10 mouse cellular contexts compared by ENCODE assay signal in the genomic region with DNA sequence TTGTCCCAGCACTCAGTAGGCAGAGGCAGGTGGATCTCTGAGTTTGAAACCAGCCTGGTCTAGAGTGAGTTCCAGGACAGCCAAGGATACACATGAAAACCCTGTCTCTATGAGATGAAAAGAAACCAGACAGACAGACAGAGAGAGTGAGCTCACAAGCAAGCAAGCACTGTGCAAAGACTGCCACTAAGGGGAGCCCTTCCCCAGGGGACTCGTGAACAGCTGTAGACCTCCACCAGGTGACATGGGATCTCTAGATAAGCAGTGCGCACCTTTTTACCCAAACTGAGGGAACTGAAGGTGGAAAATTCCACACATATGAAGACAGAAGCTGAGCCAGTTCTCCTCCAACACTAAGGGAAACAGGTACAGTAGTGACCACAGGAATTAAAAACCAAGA. TPM values are rescaled to one million over a fixed set of nuclear protein-coding genes. Genes with fewer than 3 reads are reported as not detected.
DNase-seq lines count a peak whose midpoint lies in the region; ATAC-seq and TF ChIP-seq lines count a peak whose summit lies in the region.
"Had no signal": no experiment of that assay in that cellular context is flagged by ENCODE, and none has a peak within 500 bp of the region (broad histone marks: within the 10 kb centered on the region; RNA-seq: fewer than 3 reads in every experiment).

No protein-coding gene starts in this region.

- H3K27me3 ChIP-seq in MEL (ENCODE audit: control insufficient read depth in 1 of 2, insufficient read depth in 2 of 2, low read length in 2 of 2), result no peaks in the 10 kb centered on the region
- no peaks in the 10 kb centered on the region for H3K27me3 ChIP-seq in forebrain, embryonic 13.5 days
- H3K27me3 ChIP-seq: heart, embryonic 13.5 days; limb, embryonic 15.5 days had no signal

- no peaks in the 10 kb centered on the region for H3K4me1 ChIP-seq in MEL (ENCODE audit: control insufficient read depth in 1 of 2, insufficient read depth in 2 of 2, low read length in 2 of 2)
- H3K4me1 ChIP-seq in forebrain, embryonic 13.5 days, result no peaks in the 10 kb centered on the region
- H3K4me1 ChIP-seq: heart, embryonic 13.5 days; limb, embryonic 15.5 days had no signal

- no peaks in the 10 kb centered on the region for H3K9me3 ChIP-seq in MEL (replicated peaks; ENCODE audit: insufficient read depth, low read length)
- H3K9me3 ChIP-seq in forebrain, embryonic 13.5 days (replicated peaks), result no peaks in the 10 kb centered on the region
- H3K9me3 ChIP-seq: heart, embryonic 13.5 days; limb, embryonic 15.5 days had no signal

- no peak for TF ChIP-seq EP300 in MEL (IDR thresholded peaks at IDR 0.05; ENCODE audit: low read depth in 1 of 2, low read length in 2 of 2)

- no peak for DNase-seq in layer of hippocampus, adult 2 months (ENCODE audit: low spot score in 2 of 2)
- no peak for DNase-seq in layer of hippocampus, postnatal 14 days (ENCODE audit: low spot score in 2 of 2)
- DNase-seq in MEL (ENCODE audit: low read depth, low spot score), result peak; percentile 41
- peak; percentile 20 for DNase-seq in embryo, embryonic 10 days (ENCODE audit: low spot score)
- peak; percentile 49 for DNase-seq in naive thymus-derived CD4-positive, alpha-beta T cell, adult 2 months (ENCODE audit: low read depth)
- no peak for DNase-seq in cerebellum, adult 18-20 months
- no peak for DNase-seq in left cerebral cortex, postnatal 10 days (ENCODE audit: extremely low spot score in 1 of 2, low spot score in 2 of 2)

- intact Hi-C loops in left cerebral cortex, postnatal 10 days (cut with DNase I), result no loop called here

- H3K27ac ChIP-seq in layer of hippocampus, adult 2 months, result no peak overlapping the region; the same call in 1 of the 2 replicates
- no peak overlapping the region for H3K27ac ChIP-seq in MEL (ENCODE audit: control insufficient read depth, low read depth, low read length)
- no peak overlapping the region for H3K27ac ChIP-seq in forebrain, embryonic 13.5 days
- H3K27ac ChIP-seq: heart, embryonic 13.5 days; limb, embryonic 15.5 days had no signal

- TF ChIP-seq RAD21 in MEL (IDR thresholded peaks at IDR 0.05; ENCODE audit: low read depth, low read length), result peak; percentile 51

- peaks cover 0 to 5% of the 10 kb centered on the region in 2 experiments; a peak in 2 of 4 replicates for H3K36me3 ChIP-seq in MEL (ENCODE audit: control insufficient read depth in 1 of 2, insufficient read depth in 2 of 2, low read length in 2 of 2)
- H3K36me3 ChIP-seq in forebrain, embryonic 13.5 days (ENCODE audit: poor library complexity, severe bottlenecking), result peaks cover 80% of the 10 kb centered on the region

- no peak overlapping the region for H3K4me2 ChIP-seq in forebrain, embryonic 13.5 days
- H3K4me2 ChIP-seq: heart, embryonic 13.5 days; limb, embryonic 15.5 days had no signal

- no peak overlapping the region for H3K9ac ChIP-seq in MEL (ENCODE audit: control insufficient read depth, low read depth, low read length, poor library complexity, severe bottlenecking)
- H3K9ac ChIP-seq in forebrain, embryonic 13.5 days, result no peak overlapping the region
- H3K9ac ChIP-seq: heart, embryonic 13.5 days; limb, embryonic 15.5 days had no signal

- H3K79me2 ChIP-seq in MEL (ENCODE audit: control insufficient read depth, insufficient read depth, low read length, poor library complexity), result no peaks in the 10 kb centered on the region

- ATAC-seq in forebrain, embryonic 13.5 days, result no peak

- TF ChIP-seq CTCF in layer of hippocampus, adult 2 months (conservative IDR thresholded peaks at IDR 0.05), result peak; percentile 67
- TF ChIP-seq CTCF in MEL (IDR thresholded peaks at IDR 0.05 in 2 of 3, conservative IDR thresholded peaks at IDR 0.05 in 1 of 3; ENCODE audit: control insufficient read depth in 1 of 3, insufficient read depth in 1 of 3, low read depth in 2 of 3, low read length in 3 of 3, poor library complexity in 1 of 3, severe bottlenecking in 1 of 3), result peak; percentile 45 to 63 (median 62)

- 83% methylated on average over 2 of the region's 2 CpGs for WGBS in forebrain, embryonic 13.5 days

- TF ChIP-seq POLR2A in MEL (IDR thresholded peaks at IDR 0.05; ENCODE audit: control insufficient read depth in 1 of 2, insufficient read depth in 1 of 2, low read depth in 1 of 2, low read length in 2 of 2, poor library complexity in 1 of 2), result no peak

- no peak overlapping the region for H3K4me3 ChIP-seq in layer of hippocampus, adult 2 months
- H3K4me3 ChIP-seq in MEL (ENCODE audit: control insufficient read depth in 1 of 2, insufficient read depth in 1 of 2, low read depth in 2 of 2, low read length in 2 of 2), result no peak overlapping the region
- H3K4me3 ChIP-seq in forebrain, embryonic 13.5 days, result no peak overlapping the region
- H3K4me3 ChIP-seq: heart, embryonic 13.5 days; limb, embryonic 15.5 days had no signal

TF ChIP-seq in MEL, 35 proteins besides CTCF, POLR2A, EP300 and RAD21:
- no peak for TF ChIP-seq USF1 (IDR thresholded peaks at IDR 0.05; ENCODE audit: low read depth, low read length)
- peak; percentile 56 for TF ChIP-seq SMC3 (IDR thresholded peaks at IDR 0.05; ENCODE audit: low read depth, low read length)
- no peak for TF ChIP-seq CHD2 (IDR thresholded peaks at IDR 0.05; ENCODE audit: low read length)
- TF ChIP-seq ELF1 (IDR thresholded peaks at IDR 0.05; ENCODE audit: low read depth, low read length), result no peak
- no peak for TF ChIP-seq MAX (IDR thresholded peaks at IDR 0.05; ENCODE audit: low read length)
- TF ChIP-seq KAT2A (conservative IDR thresholded peaks at IDR 0.05; ENCODE audit: low read depth, low read length), result no peak
- TF ChIP-seq HCFC1 (IDR thresholded peaks at IDR 0.05; ENCODE audit: low read depth, low read length), result no peak
TF ChIP-seq in MEL: peak in this region for 1.

RNA-seq across cellular contexts. Expression of gene Thoc3, which starts 11.6 kb away (rescaled TPM):
- total RNA-seq in layer of hippocampus, adult 2 months (2021), result 10 to 100 TPM; 34.9 to 39.8 TPM
- total RNA-seq in layer of hippocampus, postnatal 14 days (2021), result 10 to 100 TPM; 37.1 to 44.4 TPM
- total RNA-seq in MEL (2012; rRNA removed), result 89.6 and 94.0 TPM in 2 replicates
- polyA plus RNA-seq in MEL (2012; ENCODE audit: insufficient read depth in 1 of 2, insufficient read length in 2 of 2, low read depth in 1 of 2, low replicate concordance in 2 of 2, missing spikeins in 1 of 2), result 100 to 1,000 TPM in 1 of 2 experiments, not detected in 1; 109 TPM
- 10 to 100 TPM; 41.3 to 41.4 TPM for total RNA-seq in left cerebral cortex, postnatal 10 days (2021)
- 108 and 113 TPM in 2 replicates for polyA plus RNA-seq in forebrain, embryonic 13.5 days (2015; fragmentation: Nextera tagmentation; extraction: Ambion mirVana)

RNA-seq across cellular contexts. Expression of gene Simc1, which starts 46.5 kb away (rescaled TPM):
- total RNA-seq in layer of hippocampus, adult 2 months (2021), result 10 to 100 TPM; 14.8 to 19.1 TPM
- total RNA-seq in layer of hippocampus, postnatal 14 days (2021), result 10 to 100 TPM; 14.0 to 16.2 TPM
- 4.9 and 5.6 TPM in 2 replicates for total RNA-seq in MEL (2012; rRNA removed)
- 10 to 100 TPM in 1 of 2 experiments, not detected in 1; 11.9 TPM for polyA plus RNA-seq in MEL (2012; ENCODE audit: insufficient read depth in 1 of 2, insufficient read length in 2 of 2, low read depth in 1 of 2, low replicate concordance in 2 of 2, missing spikeins in 1 of 2)
- 10 to 100 TPM; 17.4 to 19.9 TPM for total RNA-seq in left cerebral cortex, postnatal 10 days (2021)
- 17.7 and 17.8 TPM in 2 replicates for polyA plus RNA-seq in forebrain, embryonic 13.5 days (2015; fragmentation: Nextera tagmentation; extraction: Ambion mirVana)

Comparison
In these comparisons a context has a peak if more than half of its experiments do, and no peak if none do; other contexts are left out.
1. DNase-seq: peak in MEL (single experiment), embryo, embryonic 10 days (single experiment) and naive thymus-derived CD4-positive, alpha-beta T cell, adult 2 months (single experiment); none in layer of hippocampus, adult 2 months (0 of 2), layer of hippocampus, postnatal 14 days (0 of 2), cerebellum, adult 18-20 months (0 of 2) and left cerebral cortex, postnatal 10 days (0 of 2).